Mouse (Mus musculus): ENCODE results near the gene Itpkb. TPM values are rescaled to one million over a fixed set of nuclear protein-coding genes. Genes with fewer than 3 reads are reported as not detected.
"Not testable (repeated sequence)": the region's sequence is repeated elsewhere in the genome, so short reads cannot be mapped to it uniquely, and the experiment has no call there.

The Itpkb gene
- polyA plus RNA-seq, 1 experiment from 2014 or later = 4.3 TPM

- DNase-seq (ENCODE audit: low spot score) = peak; percentile 92
- peak overlapping the region; percentile 80 for H3K4me2 ChIP-seq
- H3K4me1 ChIP-seq (replicated peaks; ENCODE audit: control insufficient read depth, insufficient read depth, low read length) = peaks cover 31% of the 10 kb centered on the region
- WGBS = 2% methylated on average over 29 of the region's 29 CpGs
- H3K4me3 ChIP-seq (ENCODE audit: low read depth, low read length) = peak overlapping the region; percentile 52
- ATAC-seq (replicated peaks; ENCODE audit: low FRiP score) = peak; percentile 97
- H3K36me3 ChIP-seq (ENCODE audit: control insufficient read depth, insufficient read depth, low read length) = no peaks in the 10 kb centered on the region
- H3K27ac ChIP-seq (ENCODE audit: low read depth, low read length) = 0 out of 2 replicates have a peak overlapping the region, but pooled peaks have one; percentile 33
- peak overlapping the region; percentile 60 for H3K9ac ChIP-seq (ENCODE audit: low read depth, low read length)
- no peaks in the 10 kb centered on the region for H3K27me3 ChIP-seq (replicated peaks; ENCODE audit: control insufficient read depth, insufficient read depth, low read length)
- H3K9me3 ChIP-seq (ENCODE audit: control insufficient read depth, low read length) = no peaks in the 10 kb centered on the region
Measured at GRCm38 (mm10) chr1:180365180-180365810, 35.0 kb downstream of the Itpkb start.

- ATAC-seq (replicated peaks; ENCODE audit: low FRiP score) (no peak), DNase-seq (ENCODE audit: low spot score) (no peak)
- WGBS = 71% methylated on average over 18 of the region's 18 CpGs
- Histone ChIP-seq H3K4me2 (peak overlapping the region; percentile 80; the same call in 1 of the 2 replicates), H3K27ac (ENCODE audit: low read depth, low read length) (no peak overlapping the region), H3K9ac (ENCODE audit: low read depth, low read length) (no peak overlapping the region), H3K36me3 (ENCODE audit: control insufficient read depth, insufficient read depth, low read length) (no peaks in the 10 kb centered on the region), H3K4me1 (replicated peaks; ENCODE audit: control insufficient read depth, insufficient read depth, low read length) (peaks cover 31% of the 10 kb centered on the region), H3K4me3 (ENCODE audit: low read depth, low read length) (peak overlapping the region; percentile 52; the same call in 1 of the 2 replicates), H3K27me3 (replicated peaks; ENCODE audit: control insufficient read depth, insufficient read depth, low read length) (no peaks in the 10 kb centered on the region), H3K9me3 (ENCODE audit: control insufficient read depth, low read length) (no peaks in the 10 kb centered on the region)
Measured at GRCm38 (mm10) chr1:180365983-180366811, 35.9 kb downstream of the Itpkb start.

- no peaks in the 10 kb centered on the region for H3K36me3 ChIP-seq (ENCODE audit: control insufficient read depth, insufficient read depth, low read length)
- no peak for ATAC-seq (replicated peaks; ENCODE audit: low FRiP score)
- H3K4me1 ChIP-seq (replicated peaks; ENCODE audit: control insufficient read depth, insufficient read depth, low read length) = peaks cover 31% of the 10 kb centered on the region
- H3K4me3 ChIP-seq (ENCODE audit: low read depth, low read length) = no peak overlapping the region
- DNase-seq (ENCODE audit: low spot score) = no peak
- no peaks in the 10 kb centered on the region for H3K9me3 ChIP-seq (ENCODE audit: control insufficient read depth, low read length)
- H3K4me2 ChIP-seq = no peak overlapping the region
- 58% methylated on average over 3 of the region's 3 CpGs for WGBS
- no peaks in the 10 kb centered on the region for H3K27me3 ChIP-seq (replicated peaks; ENCODE audit: control insufficient read depth, insufficient read depth, low read length)
- no peak overlapping the region for H3K27ac ChIP-seq (ENCODE audit: low read depth, low read length)
- H3K9ac ChIP-seq (ENCODE audit: low read depth, low read length) = no peak overlapping the region
Measured at GRCm38 (mm10) chr1:180367045-180367619, 36.8 kb downstream of the Itpkb start.

- Histone ChIP-seq H3K27ac (ENCODE audit: low read depth, low read length) (no peak overlapping the region), H3K9me3 (ENCODE audit: control insufficient read depth, low read length) (no peaks in the 10 kb centered on the region), H3K36me3 (ENCODE audit: control insufficient read depth, insufficient read depth, low read length) (no peaks in the 10 kb centered on the region), H3K4me1 (replicated peaks; ENCODE audit: control insufficient read depth, insufficient read depth, low read length) (peaks cover 31% of the 10 kb centered on the region), H3K4me2 (no peak overlapping the region), H3K27me3 (replicated peaks; ENCODE audit: control insufficient read depth, insufficient read depth, low read length) (no peaks in the 10 kb centered on the region), H3K9ac (ENCODE audit: low read depth, low read length) (no peak overlapping the region), H3K4me3 (ENCODE audit: low read depth, low read length) (no peak overlapping the region)
- no peak for DNase-seq (ENCODE audit: low spot score)
- ATAC-seq (replicated peaks; ENCODE audit: low FRiP score) = no peak
- WGBS = 70% methylated on average over 3 of the region's 3 CpGs
Measured at GRCm38 (mm10) chr1:180367626-180368025, 37.3 kb downstream of the Itpkb start.

- Histone ChIP-seq H3K4me3 (ENCODE audit: low read depth, low read length) (no peak overlapping the region), H3K4me1 (replicated peaks; ENCODE audit: control insufficient read depth, insufficient read depth, low read length) (peaks cover 31% of the 10 kb centered on the region), H3K36me3 (ENCODE audit: control insufficient read depth, insufficient read depth, low read length) (no peaks in the 10 kb centered on the region), H3K9ac (ENCODE audit: low read depth, low read length) (no peak overlapping the region), H3K27me3 (replicated peaks; ENCODE audit: control insufficient read depth, insufficient read depth, low read length) (no peaks in the 10 kb centered on the region), H3K27ac (ENCODE audit: low read depth, low read length) (no peak overlapping the region), H3K4me2 (no peak overlapping the region), H3K9me3 (ENCODE audit: control insufficient read depth, low read length) (no peaks in the 10 kb centered on the region)
- no peak for ATAC-seq (replicated peaks; ENCODE audit: low FRiP score)
- no peak for DNase-seq (ENCODE audit: low spot score)
- 82% methylated on average over 7 of the region's 7 CpGs for WGBS
Measured at GRCm38 (mm10) chr1:180368112-180368511, 37.8 kb downstream of the Itpkb start.

GRCm38 (mm10) chr1:180368646-180369045 lies 38.4 kb downstream of the Itpkb start:
- Histone ChIP-seq H3K4me3 (ENCODE audit: low read depth, low read length) (no peak overlapping the region), H3K4me1 (replicated peaks; ENCODE audit: control insufficient read depth, insufficient read depth, low read length) (peaks cover 30% of the 10 kb centered on the region), H3K9ac (ENCODE audit: low read depth, low read length) (no peak overlapping the region), H3K27ac (ENCODE audit: low read depth, low read length) (no peak overlapping the region), H3K4me2 (no peak overlapping the region), H3K36me3 (ENCODE audit: control insufficient read depth, insufficient read depth, low read length) (no peaks in the 10 kb centered on the region), H3K9me3 (ENCODE audit: control insufficient read depth, low read length) (no peaks in the 10 kb centered on the region), H3K27me3 (replicated peaks; ENCODE audit: control insufficient read depth, insufficient read depth, low read length) (no peaks in the 10 kb centered on the region)
- DNase-seq (ENCODE audit: low spot score) = no peak
- 66% methylated on average over 9 of the region's 9 CpGs for WGBS
- no peak for ATAC-seq (replicated peaks; ENCODE audit: low FRiP score)

GRCm38 (mm10) chr1:180370858-180371652 lies 40.8 kb downstream of the Itpkb start:
- Histone ChIP-seq H3K27ac (ENCODE audit: low read depth, low read length) (no peak overlapping the region), H3K4me1 (replicated peaks; ENCODE audit: control insufficient read depth, insufficient read depth, low read length) (peaks cover 10% of the 10 kb centered on the region), H3K36me3 (ENCODE audit: control insufficient read depth, insufficient read depth, low read length) (no peaks in the 10 kb centered on the region), H3K4me3 (ENCODE audit: low read depth, low read length) (no peak overlapping the region), H3K27me3 (replicated peaks; ENCODE audit: control insufficient read depth, insufficient read depth, low read length) (no peaks in the 10 kb centered on the region), H3K9me3 (ENCODE audit: control insufficient read depth, low read length) (no peaks in the 10 kb centered on the region), H3K4me2 (no peak overlapping the region), H3K9ac (ENCODE audit: low read depth, low read length) (no peak overlapping the region)
- ATAC-seq (replicated peaks; ENCODE audit: low FRiP score) (no peak), DNase-seq (ENCODE audit: low spot score) (no peak)
- WGBS = 69% methylated on average over 10 of the region's 10 CpGs

- 80% methylated on average over 5 of the region's 5 CpGs for WGBS
- not testable (repeated sequence) for DNase-seq (ENCODE audit: low spot score); H3K27ac ChIP-seq (ENCODE audit: low read depth, low read length); H3K9ac ChIP-seq (ENCODE audit: low read depth, low read length); H3K27me3 ChIP-seq (replicated peaks; ENCODE audit: control insufficient read depth, insufficient read depth, low read length); ATAC-seq (replicated peaks; ENCODE audit: low FRiP score); H3K36me3 ChIP-seq (ENCODE audit: control insufficient read depth, insufficient read depth, low read length); H3K9me3 ChIP-seq (ENCODE audit: control insufficient read depth, low read length); H3K4me2 ChIP-seq; H3K4me1 ChIP-seq (replicated peaks; ENCODE audit: control insufficient read depth, insufficient read depth, low read length); H3K4me3 ChIP-seq (ENCODE audit: low read depth, low read length)
Measured at GRCm38 (mm10) chr1:180372258-180372657, 42.0 kb downstream of the Itpkb start.

All from liver, embryonic 11.5 days (tissue).